Mouse (Mus musculus) forebrain, postnatal 0 days (tissue): Measurements from ENCODE around the gene Efcab8. TPM values are rescaled to one million over a fixed set of nuclear protein-coding genes. Genes with fewer than 3 reads are reported as not detected.
A peak's percentile ranks its signal among the peaks of the same experiment; 100 is the strongest.

Experiments
- ATAC-seq: fragments of 200-750 bp; cut with Nextera tagmentation; 2 replicates; pipeline ENCODE4 v1.8.0; 2017; ENCODE audit warnings: mild to moderate bottlenecking, moderate library complexity
- DNase-seq: peaks from one replicate; pipeline ENCODE4 v3.0.0-alpha.2; 2015
- H3K27ac ChIP-seq: fragments of 300-500 bp; sonication (generic); 2 replicates; pipeline ENCODE4 v1.5.1; 2014; ENCODE audit warnings: low read depth, mild to moderate bottlenecking, antibody characterized with exemption, low read length, moderate library complexity, mixed read lengths
- H3K27me3 ChIP-seq: fragments of 300-500 bp; sonication (generic); 2 replicates; pipeline ENCODE4 v1.6.1; 2014; ENCODE audit warnings: mild to moderate bottlenecking, low read length, mixed read lengths; ENCODE audit not compliant: insufficient read depth
- H3K36me3 ChIP-seq: fragments of 300-500 bp; sonication (generic); 2 replicates; pipeline ENCODE4 v1.6.1; 2014; ENCODE audit warnings: mild to moderate bottlenecking, moderate library complexity; ENCODE audit not compliant: insufficient read depth
- H3K4me1 ChIP-seq: fragments of 300-500 bp; sonication (generic); 2 replicates; pipeline ENCODE4 v1.6.1; 2014; ENCODE audit warnings: antibody characterized with exemption; ENCODE audit not compliant: insufficient read depth
- H3K4me2 ChIP-seq: fragments of 300-500 bp; sonication (generic); 2 replicates; pipeline ENCODE4 v1.6.1; 2014; ENCODE audit warnings: low read depth, mild to moderate bottlenecking, moderate library complexity
- H3K4me3 ChIP-seq: fragments of 300-500 bp; sonication (generic); 2 replicates; pipeline ENCODE4 v1.5.1; 2014; ENCODE audit warnings: low read depth, low read length, mixed read lengths
- H3K9ac ChIP-seq: fragments of 300-500 bp; sonication (generic); 2 replicates; pipeline ENCODE4 v1.6.1; 2014; ENCODE audit warnings: mild to moderate bottlenecking
- H3K9me3 ChIP-seq: fragments of 300-500 bp; sonication (generic); 2 replicates; pipeline ENCODE4 v1.6.1; 2016; ENCODE audit warnings: low read length
- CTCF ChIP-seq: sonication (generic); IDR thresholded peaks from 2 replicates; pipeline ENCODE4 v1.5.1; 2016; ENCODE audit warnings: antibody characterized with exemption, control low read depth, low read depth
- WGBS: fragments of 180-500 bp; shearing (Covaris S2); extraction: QIAGEN DNeasy Blood & Tissue Kit; methylation state at CpG from one replicate; pipeline ENCODE4 v1.1.7; 2014; 5-methylcytosine and 5-hydroxymethylcytosine counted together
- polyA plus RNA-seq: library from polyadenylated mRNA; unstranded; fragments of >200 nt; fragmentation: Nextera tagmentation; extraction: Ambion mirVana; gene quantifications from 2 replicates; pipeline ENCODE4 v1.2.1, GENCODE M21; 2015
- total RNA-seq: library from RNA; depleted of rRNA; stranded (reverse); fragments of >200 nt; gene quantifications from 2 replicates; pipeline ENCODE4 v1.2.3, GENCODE M21; 2014

Gene Efcab8
- total and polyA plus RNA-seq, 2 experiments from 2014 or later = 0.05 TPM; not detected in 1

- H3K9ac ChIP-seq = no peak overlapping the region
- DNase-seq (peak; percentile 24), ATAC-seq (no peak; the same call in 1 of the 2 replicates)
- 83% methylated on average over 6 of the region's 6 CpGs for WGBS
- H3K27ac ChIP-seq = no peak overlapping the region
- no peak overlapping the region for H3K4me2 ChIP-seq
- no peak overlapping the region for H3K4me3 ChIP-seq
- H3K9me3 ChIP-seq = 0 out of 2 replicates have a peak, but pooled peaks cover 4% of the 10 kb centered on the region
- H3K27me3 ChIP-seq = no peaks in the 10 kb centered on the region
- peak; percentile 64 for TF ChIP-seq CTCF
- H3K4me1 ChIP-seq = no peaks in the 10 kb centered on the region
- no peaks in the 10 kb centered on the region for H3K36me3 ChIP-seq
These were observed 70.8 kb downstream of the Efcab8 start for GRCm38 (mm10) chr2:153850351-153851029.

DNA sequence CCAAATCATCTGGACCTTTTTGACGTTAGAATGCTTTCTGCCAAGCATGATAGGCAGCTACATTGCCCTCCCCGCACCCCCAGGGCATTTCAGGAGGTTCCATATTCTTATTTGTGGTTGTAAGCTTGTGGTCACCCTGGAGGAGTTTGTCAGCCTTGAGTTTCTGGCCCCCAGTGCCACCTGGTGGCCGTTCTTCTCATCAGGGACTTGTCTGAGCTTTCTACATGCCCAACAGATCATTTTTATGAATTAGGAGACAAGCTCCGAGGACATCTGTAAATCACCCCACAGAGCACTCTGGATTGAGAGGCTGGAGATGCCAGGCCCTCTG is 71.3 kb downstream of the Efcab8 start:
- 55% methylated on average over 4 of the region's 4 CpGs for WGBS
- no peaks in the 10 kb centered on the region for H3K4me1 ChIP-seq
- ATAC-seq (no peak), DNase-seq (peak; percentile 48)
- H3K27me3 ChIP-seq = no peaks in the 10 kb centered on the region
- H3K4me2 ChIP-seq = no peak overlapping the region
- no peak overlapping the region for H3K4me3 ChIP-seq
- 0 out of 2 replicates have a peak, but pooled peaks cover 4% of the 10 kb centered on the region for H3K9me3 ChIP-seq
- H3K9ac ChIP-seq = no peak overlapping the region
- peak; percentile 32; the same call in 1 of the 2 replicates for TF ChIP-seq CTCF
- H3K36me3 ChIP-seq = no peaks in the 10 kb centered on the region
- no peak overlapping the region for H3K27ac ChIP-seq

DNA sequence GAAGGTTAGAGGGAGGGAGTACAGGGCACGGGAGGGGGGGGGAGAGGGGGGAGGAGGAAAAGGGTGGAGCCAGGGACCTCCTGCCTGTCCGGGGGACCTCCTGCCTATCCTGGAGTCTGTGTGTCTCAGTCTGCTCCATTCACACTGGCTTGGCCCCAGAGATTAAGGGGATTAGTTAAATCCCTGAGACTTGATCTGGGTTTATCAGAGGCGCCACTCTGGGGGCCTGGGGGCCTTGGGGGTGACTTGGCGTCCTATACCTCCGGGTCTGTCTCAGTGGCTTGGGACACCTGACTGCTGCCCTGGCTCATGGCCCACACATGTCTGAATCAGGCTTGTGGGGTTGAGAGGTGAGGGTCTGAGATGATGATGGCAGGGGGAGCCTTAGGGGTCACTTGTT is 73.8 kb downstream of the Efcab8 start:
- TF ChIP-seq CTCF = no peak
- Histone ChIP-seq H3K4me3 (no peak overlapping the region), H3K4me1 (no peaks in the 10 kb centered on the region), H3K9ac (no peak overlapping the region), H3K4me2 (no peak overlapping the region), H3K9me3 (0 out of 2 replicates have a peak, but pooled peaks cover 4% of the 10 kb centered on the region), H3K27me3 (no peaks in the 10 kb centered on the region), H3K36me3 (no peaks in the 10 kb centered on the region), H3K27ac (no peak overlapping the region)
- DNase-seq (no peak), ATAC-seq (no peak)
- 10% methylated on average over 5 of the region's 5 CpGs for WGBS

GRCm38 (mm10) chr2:153859581-153859980 is 79.8 kb downstream of the Efcab8 start:
- no peak for TF ChIP-seq CTCF
- Histone ChIP-seq H3K4me2 (no peak overlapping the region), H3K27me3 (no peaks in the 10 kb centered on the region), H3K27ac (no peak overlapping the region), H3K36me3 (no peaks in the 10 kb centered on the region), H3K9ac (no peak overlapping the region), H3K9me3 (no peaks in the 10 kb centered on the region), H3K4me1 (no peaks in the 10 kb centered on the region), H3K4me3 (no peak overlapping the region)
- no peak for DNase-seq
- 73% methylated on average over 2 of the region's 2 CpGs for WGBS
- no peak for ATAC-seq

DNA sequence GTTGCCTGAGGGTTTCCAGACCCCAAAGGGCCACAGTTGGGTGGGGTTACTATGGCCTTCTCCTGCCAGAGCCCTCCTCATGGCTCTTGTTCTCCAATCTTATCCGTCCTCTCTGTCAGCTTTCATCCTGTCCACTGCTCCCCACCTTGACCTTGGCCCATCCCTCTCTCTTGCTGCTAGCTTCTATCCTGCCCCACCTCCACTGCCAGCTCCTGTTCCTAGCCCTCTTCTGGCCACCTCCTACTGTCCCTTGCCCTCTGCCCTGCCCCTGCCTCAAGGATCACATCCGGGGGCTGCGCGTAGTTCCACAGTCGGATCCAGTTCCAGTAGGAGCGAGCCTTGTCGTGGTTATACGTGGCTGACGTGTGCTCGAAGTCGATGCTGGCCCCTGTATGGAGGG is 80.6 kb downstream of the Efcab8 start:
- no peak overlapping the region for H3K4me2 ChIP-seq
- TF ChIP-seq CTCF = no peak
- H3K4me3 ChIP-seq = no peak overlapping the region
- H3K27ac ChIP-seq = no peak overlapping the region
- ATAC-seq (no peak), DNase-seq (no peak)
- H3K9ac ChIP-seq = no peak overlapping the region
- H3K9me3 ChIP-seq = no peaks in the 10 kb centered on the region
- H3K4me1 ChIP-seq = no peaks in the 10 kb centered on the region
- no peaks in the 10 kb centered on the region for H3K27me3 ChIP-seq
- WGBS = 92% methylated on average over 11 of the region's 11 CpGs
- no peaks in the 10 kb centered on the region for H3K36me3 ChIP-seq

GRCm38 (mm10) chr2:153860715-153861114 is 81.0 kb downstream of the Efcab8 start:
- Histone ChIP-seq H3K27ac (no peak overlapping the region), H3K4me3 (no peak overlapping the region), H3K4me2 (no peak overlapping the region), H3K9ac (no peak overlapping the region), H3K27me3 (no peaks in the 10 kb centered on the region), H3K4me1 (no peaks in the 10 kb centered on the region), H3K9me3 (no peaks in the 10 kb centered on the region), H3K36me3 (no peaks in the 10 kb centered on the region)
- TF ChIP-seq CTCF = no peak
- DNase-seq (no peak), ATAC-seq (no peak)
- 71% methylated on average over 3 of the region's 3 CpGs for WGBS

DNA sequence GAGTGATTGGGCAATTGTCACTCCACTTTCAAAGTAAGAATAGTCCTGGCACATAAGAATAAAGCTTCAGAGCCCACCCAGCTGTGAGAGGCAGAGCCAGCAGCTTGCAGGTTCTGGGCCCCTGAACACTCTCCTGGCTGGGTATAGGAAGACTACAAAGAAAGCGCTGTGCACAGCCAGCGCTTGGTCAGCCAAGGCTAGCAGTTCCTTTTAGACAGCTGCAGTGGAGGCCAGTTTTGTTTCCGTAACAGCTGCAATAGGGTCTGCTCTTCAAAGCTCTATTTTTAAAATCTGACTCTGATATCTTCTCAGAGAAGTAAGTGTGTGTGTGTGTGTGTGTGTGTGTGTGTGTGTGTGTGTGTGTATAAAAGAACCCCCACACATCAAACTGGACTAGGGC is 82.2 kb downstream of the Efcab8 start:
- no peak overlapping the region for H3K4me3 ChIP-seq
- DNase-seq (no peak), ATAC-seq (no peak)
- no peak overlapping the region for H3K9ac ChIP-seq
- no peaks in the 10 kb centered on the region for H3K27me3 ChIP-seq
- no peak overlapping the region for H3K27ac ChIP-seq
- TF ChIP-seq CTCF = no peak
- H3K9me3 ChIP-seq = no peaks in the 10 kb centered on the region
- WGBS = 74% methylated on average over 3 of the region's 3 CpGs
- H3K4me1 ChIP-seq = no peaks in the 10 kb centered on the region
- no peaks in the 10 kb centered on the region for H3K36me3 ChIP-seq
- H3K4me2 ChIP-seq = no peak overlapping the region
